Mouse (Mus musculus): Measurements from ENCODE around the gene Urad.

The Urad gene

GRCm38 (mm10) chr5:147323237-147323917 lies 1.1 kb upstream of the Urad start:
- DNase-seq (ENCODE audit: low spot score): no peak

GRCm38 (mm10) chr5:147319653-147320052 lies 2.6 kb downstream of the Urad start:
- no peak for DNase-seq (ENCODE audit: low spot score)

- no peak for DNase-seq (ENCODE audit: low spot score)
Measured at GRCm38 (mm10) chr5:147317991-147318390, 4.2 kb downstream of the Urad start.

- no peak for DNase-seq (ENCODE audit: low spot score)
Measured at GRCm38 (mm10) chr5:147317321-147317720, 4.9 kb downstream of the Urad start.

GRCm38 (mm10) chr5:147315432-147316075 lies 6.7 kb downstream of the Urad start:
- no peak for DNase-seq (ENCODE audit: low spot score)

- no peak for DNase-seq (ENCODE audit: low spot score)
Measured at GRCm38 (mm10) chr5:147314646-147315431, 7.4 kb downstream of the Urad start.

- DNase-seq (ENCODE audit: low spot score): no peak
Measured at GRCm38 (mm10) chr5:147312830-147313685, 9.2 kb downstream of the Urad start.

- no peak for DNase-seq (ENCODE audit: low spot score)
Measured at GRCm38 (mm10) chr5:147309786-147310185, 12.5 kb downstream of the Urad start.

- no peak for DNase-seq (ENCODE audit: low spot score)
Measured at GRCm38 (mm10) chr5:147308451-147308850, 13.8 kb downstream of the Urad start.

- DNase-seq (ENCODE audit: low spot score): no peak
Measured at GRCm38 (mm10) chr5:147307398-147307785, 14.8 kb downstream of the Urad start.

- no peak for DNase-seq (ENCODE audit: low spot score)
Measured at GRCm38 (mm10) chr5:147306638-147307397, 15.4 kb downstream of the Urad start, which contains the start of gene Cdx2. Gene Cdx2 (minus strand): TSS chr5:147307270.

GRCm38 (mm10) chr5:147305856-147306637 lies 16.2 kb downstream of the Urad start:
- no peak for DNase-seq (ENCODE audit: low spot score)

- no peak for DNase-seq (ENCODE audit: low spot score)
Measured at GRCm38 (mm10) chr5:147305166-147305565, 17.1 kb downstream of the Urad start.

- DNase-seq (ENCODE audit: low spot score): no peak
Measured at GRCm38 (mm10) chr5:147304276-147305155, 17.7 kb downstream of the Urad start.

- DNase-seq (ENCODE audit: low spot score): no peak
Measured at GRCm38 (mm10) chr5:147302746-147303400, 19.4 kb downstream of the Urad start.

GRCm38 (mm10) chr5:147302141-147302540 lies 20.1 kb downstream of the Urad start:
- no peak for DNase-seq (ENCODE audit: low spot score)

GRCm38 (mm10) chr5:147301781-147302070 lies 20.5 kb downstream of the Urad start:
- no peak for DNase-seq (ENCODE audit: low spot score)

GRCm38 (mm10) chr5:147300917-147301780 lies 21.1 kb downstream of the Urad start:
- DNase-seq (ENCODE audit: low spot score): no peak
